Mouse (Mus musculus): Measurements from ENCODE around the gene Vmn1r78. TPM values are rescaled to one million over a fixed set of nuclear protein-coding genes. Genes with fewer than 3 reads are reported as not detected.
"Not testable (repeated sequence)": the region's sequence is repeated elsewhere in the genome, so short reads cannot be mapped to it uniquely, and the experiment has no call there.

The Vmn1r78 gene
- polyA plus RNA-seq (2014; fragmentation: Nextera tagmentation; extraction: Ambion mirVana) = not detected in 2 replicates

GRCm38 (mm10) chr7:12149957-12150356 lies at the start of gene Vmn1r78:
Vmn1r78 (plus strand) TSS chr7:12150257.
- no peak within 1 kb of the TSS for H3K4me2 ChIP-seq
- ATAC-seq (ENCODE audit: low FRiP score) (no peak), DNase-seq (ENCODE audit: low spot score, missing footprints) (no peak)
- no peak within 1 kb of the TSS for H3K27ac ChIP-seq (ENCODE audit: low read depth, low read length)
- no peak within 1 kb of the TSS for H3K9ac ChIP-seq (ENCODE audit: low read length)
- H3K9me3 ChIP-seq (ENCODE audit: control insufficient read depth, low read length) = no peaks in the 10 kb centered on the region; the same call in 1 of the 2 replicates
- H3K27me3 ChIP-seq (ENCODE audit: control insufficient read depth, insufficient read depth, low read length) = no peaks in the 10 kb centered on the region
- H3K36me3 ChIP-seq (ENCODE audit: control insufficient read depth, insufficient read depth, low read length) = no peaks in the 10 kb centered on the region
- WGBS = 57% methylated on average over 2 of the region's 2 CpGs
- no peak within 1 kb of the TSS for H3K4me3 ChIP-seq (ENCODE audit: low read depth, low read length)
- no peaks in the 10 kb centered on the region for H3K4me1 ChIP-seq (ENCODE audit: control insufficient read depth, insufficient read depth, low read length)

- H3K4me3 ChIP-seq (ENCODE audit: low read depth, low read length); ATAC-seq (ENCODE audit: low FRiP score); DNase-seq (ENCODE audit: low spot score, missing footprints); H3K27me3 ChIP-seq (ENCODE audit: control insufficient read depth, insufficient read depth, low read length); H3K4me2 ChIP-seq; H3K9ac ChIP-seq (ENCODE audit: low read length); H3K27ac ChIP-seq (ENCODE audit: low read depth, low read length); H3K9me3 ChIP-seq (ENCODE audit: control insufficient read depth, low read length); H3K36me3 ChIP-seq (ENCODE audit: control insufficient read depth, insufficient read depth, low read length); H3K4me1 ChIP-seq (ENCODE audit: control insufficient read depth, insufficient read depth, low read length): not testable (repeated sequence)
- 55% methylated on average over 1 of the region's 1 CpGs for WGBS
Observed at GRCm38 (mm10) chr7:12156463-12156862, 6.4 kb downstream of the Vmn1r78 start.

- H3K4me3 ChIP-seq (ENCODE audit: low read depth, low read length); H3K4me2 ChIP-seq: not testable (repeated sequence)
Observed at GRCm38 (mm10) chr7:12170979-12171378, 20.9 kb downstream of the Vmn1r78 start, which contains the start of gene Vmn1r79. Vmn1r79 (plus strand) TSS chr7:12171279.

GRCm38 (mm10) chr7:12172926-12173325 lies 22.9 kb downstream of the Vmn1r78 start:
- not testable (repeated sequence) for H3K4me2 ChIP-seq

More at GRCm38 (mm10) chr7:12170979-12171378, 20.9 kb downstream of the Vmn1r78 start, which contains the start of gene Vmn1r79:
- not testable (repeated sequence) for H3K27ac ChIP-seq (ENCODE audit: low read depth, low read length); ATAC-seq (ENCODE audit: low FRiP score); DNase-seq (ENCODE audit: low spot score, missing footprints); H3K27me3 ChIP-seq (ENCODE audit: control insufficient read depth, insufficient read depth, low read length); H3K9ac ChIP-seq (ENCODE audit: low read length); H3K9me3 ChIP-seq (ENCODE audit: control insufficient read depth, low read length); H3K4me1 ChIP-seq (ENCODE audit: control insufficient read depth, insufficient read depth, low read length); H3K36me3 ChIP-seq (ENCODE audit: control insufficient read depth, insufficient read depth, low read length)

GRCm38 (mm10) chr7:12188986-12189385 lies 38.9 kb downstream of the Vmn1r78 start, which contains the start of gene Vmn1r80:
Vmn1r80 (plus strand) TSS chr7:12189286.
- no peak within 1 kb of the TSS for H3K9ac ChIP-seq (ENCODE audit: low read length)
- no peak within 1 kb of the TSS for H3K27ac ChIP-seq (ENCODE audit: low read depth, low read length)
- no peaks in the 10 kb centered on the region for H3K27me3 ChIP-seq (ENCODE audit: control insufficient read depth, insufficient read depth, low read length)
- 91% methylated on average over 1 of the region's 1 CpGs for WGBS
- H3K4me2 ChIP-seq = no peak within 1 kb of the TSS
- no peak within 1 kb of the TSS for H3K4me3 ChIP-seq (ENCODE audit: low read depth, low read length)
- no peaks in the 10 kb centered on the region for H3K36me3 ChIP-seq (ENCODE audit: control insufficient read depth, insufficient read depth, low read length)
- ATAC-seq (ENCODE audit: low FRiP score) (no peak), DNase-seq (ENCODE audit: low spot score, missing footprints) (no peak)
- H3K4me1 ChIP-seq (ENCODE audit: control insufficient read depth, insufficient read depth, low read length) = no peaks in the 10 kb centered on the region
- no peaks in the 10 kb centered on the region for H3K9me3 ChIP-seq (ENCODE audit: control insufficient read depth, low read length)

More at GRCm38 (mm10) chr7:12172926-12173325, 22.9 kb downstream of the Vmn1r78 start:
- H3K36me3 ChIP-seq (ENCODE audit: control insufficient read depth, insufficient read depth, low read length); H3K4me3 ChIP-seq (ENCODE audit: low read depth, low read length); H3K9ac ChIP-seq (ENCODE audit: low read length); H3K9me3 ChIP-seq (ENCODE audit: control insufficient read depth, low read length); DNase-seq (ENCODE audit: low spot score, missing footprints); ATAC-seq (ENCODE audit: low FRiP score); H3K27ac ChIP-seq (ENCODE audit: low read depth, low read length); H3K27me3 ChIP-seq (ENCODE audit: control insufficient read depth, insufficient read depth, low read length); H3K4me1 ChIP-seq (ENCODE audit: control insufficient read depth, insufficient read depth, low read length): not testable (repeated sequence)
- 63% methylated on average over 2 of the region's 2 CpGs for WGBS

GRCm38 (mm10) chr7:12204141-12204540 lies 54.1 kb downstream of the Vmn1r78 start:
- no peak overlapping the region for H3K27ac ChIP-seq (ENCODE audit: low read depth, low read length)
- ATAC-seq (ENCODE audit: low FRiP score) = no peak
- H3K9me3 ChIP-seq (ENCODE audit: control insufficient read depth, low read length) = no peaks in the 10 kb centered on the region
- no peaks in the 10 kb centered on the region for H3K27me3 ChIP-seq (ENCODE audit: control insufficient read depth, insufficient read depth, low read length)
- H3K4me2 ChIP-seq = no peak overlapping the region
- H3K4me1 ChIP-seq (ENCODE audit: control insufficient read depth, insufficient read depth, low read length) = no peaks in the 10 kb centered on the region
- WGBS = 58% methylated on average over 2 of the region's 2 CpGs
- no peak for DNase-seq (ENCODE audit: low spot score, missing footprints)
- no peak overlapping the region for H3K4me3 ChIP-seq (ENCODE audit: low read depth, low read length)
- H3K9ac ChIP-seq (ENCODE audit: low read length) = no peak overlapping the region
- H3K36me3 ChIP-seq (ENCODE audit: control insufficient read depth, insufficient read depth, low read length) = no peaks in the 10 kb centered on the region

Other genes with a start within 250 kb of the Vmn1r78 start
- not detected in 2 replicates for gene Vmn1r76, start 212.0 kb upstream of the Vmn1r78 start, polyA plus RNA-seq (2014; fragmentation: Nextera tagmentation; extraction: Ambion mirVana)
- gene Vmn1r77, start 113.5 kb upstream of the Vmn1r78 start, polyA plus RNA-seq (2014; fragmentation: Nextera tagmentation; extraction: Ambion mirVana) = not detected in 2 replicates
- gene Vmn1r79, start 21.0 kb downstream of the Vmn1r78 start, polyA plus RNA-seq (2014; fragmentation: Nextera tagmentation; extraction: Ambion mirVana) = not detected in 2 replicates
- gene Vmn1r80, start 39.0 kb downstream of the Vmn1r78 start, polyA plus RNA-seq (2014; fragmentation: Nextera tagmentation; extraction: Ambion mirVana) = not detected in 2 replicates
- gene Vmn1r81, start 118.0 kb downstream of the Vmn1r78 start, polyA plus RNA-seq (2014; fragmentation: Nextera tagmentation; extraction: Ambion mirVana) = not detected in 2 replicates
- not detected in 2 replicates for gene Vmn1r82, start 150.2 kb downstream of the Vmn1r78 start, polyA plus RNA-seq (2014; fragmentation: Nextera tagmentation; extraction: Ambion mirVana)
- gene Vmn1r83, start 179.2 kb downstream of the Vmn1r78 start, polyA plus RNA-seq (2014; fragmentation: Nextera tagmentation; extraction: Ambion mirVana) = not detected in 2 replicates
- not detected in 2 replicates for gene Vmn1r84, start 219.0 kb downstream of the Vmn1r78 start, polyA plus RNA-seq (2014; fragmentation: Nextera tagmentation; extraction: Ambion mirVana)